Mouse (Mus musculus) heart, embryonic 12.5 days (tissue): ENCODE results near the gene Gm10486. TPM values are rescaled to one million over a fixed set of nuclear protein-coding genes. Genes with fewer than 3 reads are reported as not detected.
"Not testable (repeated sequence)": the region's sequence is repeated elsewhere in the genome, so short reads cannot be mapped to it uniquely, and the experiment has no call there.

Experiments
- ATAC-seq: fragments of 200-750 bp; cut with Nextera tagmentation; 2 replicates; pipeline ENCODE4 v1.8.0; 2017; ENCODE audit warnings: moderate TSS enrichment, moderate library complexity; ENCODE audit not compliant: insufficient number of reproducible peaks, low FRiP score
- H3K27ac ChIP-seq: fragments of 300-500 bp; sonication (generic); 2 replicates; pipeline ENCODE4 v1.5.1; 2016; ENCODE audit warnings: mild to moderate bottlenecking, moderate library complexity; ENCODE audit not compliant: poor library complexity, severe bottlenecking
- H3K27me3 ChIP-seq: fragments of 300-500 bp; sonication (generic); replicated peaks from 2 replicates; pipeline ENCODE4 v1.6.1; 2016; ENCODE audit warnings: mild to moderate bottlenecking, moderate library complexity
- H3K36me3 ChIP-seq: fragments of 300-500 bp; sonication (generic); 2 replicates; pipeline ENCODE4 v1.6.1; 2016; ENCODE audit warnings: mild to moderate bottlenecking, moderate library complexity
- H3K4me1 ChIP-seq: fragments of 300-500 bp; sonication (generic); replicated peaks from 2 replicates; pipeline ENCODE4 v1.6.1; 2016; ENCODE audit warnings: mild to moderate bottlenecking
- H3K4me2 ChIP-seq: fragments of 300-500 bp; sonication (generic); 2 replicates; pipeline ENCODE4 v1.6.1; 2016; ENCODE audit warnings: mild to moderate bottlenecking, moderate library complexity
- H3K4me3 ChIP-seq: fragments of 300-500 bp; sonication (generic); 2 replicates; pipeline ENCODE4 v1.5.1; 2016; ENCODE audit warnings: mild to moderate bottlenecking
- H3K9ac ChIP-seq: fragments of 300-500 bp; sonication (generic); 2 replicates; pipeline ENCODE4 v1.6.1; 2016; ENCODE audit warnings: mild to moderate bottlenecking, moderate library complexity
- H3K9me3 ChIP-seq: fragments of 300-500 bp; sonication (generic); replicated peaks from 2 replicates; pipeline ENCODE4 v1.6.1; 2016; ENCODE audit warnings: mild to moderate bottlenecking, moderate library complexity
- WGBS: fragments of 180-500 bp; shearing (Covaris S2); methylation state at CpG from one replicate; pipeline ENCODE4 v1.1.7; 2016; 5-methylcytosine and 5-hydroxymethylcytosine counted together
- polyA plus RNA-seq: library from polyadenylated mRNA; unstranded; fragments of >200 nt; fragmentation: Nextera tagmentation; extraction: Ambion mirVana; gene quantifications from 2 replicates; pipeline ENCODE4 v1.2.1, GENCODE M21; 2016

Gene Gm10486
- polyA plus RNA-seq = not detected in 2 replicates

DNA sequence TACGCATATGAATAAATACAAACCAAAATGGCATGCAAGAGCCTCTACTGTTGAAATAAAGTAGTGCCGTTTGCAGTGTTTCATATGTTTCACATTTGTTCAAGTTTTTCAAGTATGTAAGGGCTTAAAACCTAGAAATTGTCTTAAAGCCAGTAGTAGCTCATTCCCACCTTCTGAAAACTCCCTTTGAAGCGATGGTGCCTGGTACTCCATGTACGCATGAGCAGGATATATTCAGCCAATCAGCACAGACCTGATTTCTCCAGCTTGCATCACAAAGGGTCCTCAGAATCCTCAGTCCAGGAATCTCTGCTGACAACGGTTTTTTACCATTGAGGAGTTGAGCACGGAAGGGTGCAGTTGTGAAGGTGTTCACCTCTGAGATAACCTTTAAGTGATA is at the start of gene Gm10486:
Gene Gm10486, plus strand, starts transcription at position 301 of the 400 bp plus-strand sequence.
- not testable (repeated sequence) for H3K4me2 ChIP-seq, ATAC-seq, H3K4me3 ChIP-seq, H3K36me3 ChIP-seq, H3K9ac ChIP-seq, H3K4me1 ChIP-seq, H3K27me3 ChIP-seq, H3K27ac ChIP-seq, H3K9me3 ChIP-seq
- WGBS = no CpG with 5 or more reads among the region's 6 CpGs
